Mouse (Mus musculus) cerebellum, adult 2 months (tissue): ENCODE data around the gene Zfp341. TPM values are rescaled to one million over a fixed set of nuclear protein-coding genes. Genes with fewer than 3 reads are reported as not detected.
A peak's percentile ranks its signal among the peaks of the same experiment; 100 is the strongest.

Experiments used
- DNase-seq, 2 experiments: peaks; one replicate each; pipeline ENCODE4 v3.0.0; 2021
- H3K27ac ChIP-seq: fragments of 200-500 bp; 2 replicates; pipeline ENCODE4 v1.5.1; 2012; ENCODE audit warnings: low read length, control low read depth, inconsistent platforms; ENCODE audit not compliant: insufficient read depth
- H3K27me3 ChIP-seq: fragments of 200-500 bp; 2 replicates; pipeline ENCODE4 v1.6.1; 2012; ENCODE audit warnings: inconsistent platforms, mild to moderate bottlenecking, low read length, moderate library complexity; ENCODE audit not compliant: control insufficient read depth, insufficient read depth
- H3K4me1 ChIP-seq: fragments of 200-500 bp; 2 replicates; pipeline ENCODE4 v1.6.1; 2011; ENCODE audit warnings: low read length; ENCODE audit not compliant: control insufficient read depth, insufficient read depth
- H3K4me3 ChIP-seq: fragments of 200-500 bp; replicated peaks from 2 replicates; pipeline ENCODE3; 2011; ENCODE audit warnings: mild to moderate bottlenecking, low read depth, low read length, control low read depth; ENCODE audit not compliant: insufficient read depth
- CTCF ChIP-seq: fragments of 200-500 bp; IDR thresholded peaks from 2 replicates; pipeline ENCODE4 v1.5.1; 2011; ENCODE audit warnings: low read depth, mild to moderate bottlenecking, control low read depth, low read length, moderate library complexity, borderline replicate concordance; ENCODE audit not compliant: insufficient read depth
- POLR2A ChIP-seq: fragments of 200-500 bp; IDR thresholded peaks from 2 replicates; pipeline ENCODE4 v1.6.1; 2011; ENCODE audit warnings: low read length, control low read depth, borderline replicate concordance; ENCODE audit not compliant: insufficient read depth
- WGBS: fragments of 180-500 bp; shearing (Covaris S2); methylation state at CpG from one replicate; pipeline ENCODE4 v1.1.7; 2018; 5-methylcytosine and 5-hydroxymethylcytosine counted together
- polyA plus RNA-seq: library from polyadenylated mRNA; depleted of rRNA; stranded (reverse); fragments of >200 nt; gene quantifications from 2 replicates; pipeline ENCODE4 v1.2.3, GENCODE M21; 2012

The Zfp341 gene
- polyA plus RNA-seq, 1 experiment: 11.5 TPM

DNA sequence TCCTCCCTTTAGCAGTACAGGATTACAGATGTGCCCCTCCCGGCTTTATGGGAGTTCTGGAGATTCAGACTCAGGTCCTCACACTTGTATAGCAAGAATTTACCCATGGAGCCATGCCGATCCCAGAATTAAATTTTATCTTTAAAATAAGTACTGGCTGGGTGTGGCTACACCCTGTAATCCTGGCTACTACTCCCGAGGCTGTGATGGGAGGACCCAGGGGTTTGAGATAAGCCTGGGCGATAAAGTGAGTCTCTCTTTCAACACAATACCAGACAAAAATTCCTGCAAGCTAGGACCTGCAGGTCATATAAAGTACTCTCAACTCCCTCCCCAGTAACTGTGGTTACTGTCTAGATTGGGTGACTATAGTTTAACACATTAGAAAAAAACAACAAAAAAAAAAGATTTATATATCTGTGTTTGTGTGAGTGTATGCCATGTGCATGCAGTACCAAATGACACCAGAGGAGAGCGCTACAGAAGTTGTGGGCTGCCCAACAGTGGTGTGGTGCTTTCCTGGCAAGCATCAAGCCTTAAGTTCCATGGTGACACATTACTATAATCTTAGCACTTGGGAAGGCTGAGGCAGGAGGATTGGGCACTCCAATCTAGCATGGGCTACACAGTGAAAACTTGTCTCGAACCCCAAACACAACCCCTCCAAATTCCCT lies 29.8 kb downstream of the Zfp341 start:
- no peak overlapping the region for H3K4me3 ChIP-seq
- H3K27me3 ChIP-seq: no peaks in the 10 kb centered on the region
- no peak overlapping the region for H3K27ac ChIP-seq
- WGBS: 94% methylated on average over 6 of the region's 6 CpGs
- DNase-seq: no peak
- H3K4me1 ChIP-seq: no peaks in the 10 kb centered on the region
- 0 out of 2 replicates have a peak, but pooled peaks have one; percentile 10 for TF ChIP-seq CTCF
- no peak for TF ChIP-seq POLR2A

DNA sequence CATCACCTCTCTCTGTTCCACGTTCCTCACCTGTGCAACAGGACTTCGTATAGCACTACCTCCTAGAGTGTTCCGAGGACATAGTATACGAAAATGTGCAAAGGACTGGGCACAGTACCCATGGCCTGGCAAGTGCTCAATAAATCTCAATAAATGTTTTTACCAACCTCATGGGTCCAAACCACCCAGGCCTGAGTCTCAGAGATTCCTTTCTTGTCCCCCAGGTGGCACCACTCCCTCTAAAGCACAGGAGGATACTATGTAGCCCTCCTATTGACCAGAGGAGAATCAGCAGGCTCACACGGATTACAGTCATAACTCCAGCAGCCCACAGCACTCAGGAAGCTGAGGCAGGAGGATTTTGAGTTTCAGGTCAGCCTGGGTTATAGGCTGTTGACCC lies 33.5 kb downstream of the Zfp341 start:
- no peaks in the 10 kb centered on the region for H3K4me1 ChIP-seq
- no peak overlapping the region for H3K4me3 ChIP-seq
- H3K27me3 ChIP-seq: no peaks in the 10 kb centered on the region
- TF ChIP-seq CTCF (peak; percentile 38; the same call in 1 of the 2 replicates), POLR2A (no peak)
- DNase-seq: peak in 1 of 2 experiments; percentile 33
- no peak overlapping the region for H3K27ac ChIP-seq
- WGBS: 78% methylated on average over 5 of the region's 5 CpGs

DNA sequence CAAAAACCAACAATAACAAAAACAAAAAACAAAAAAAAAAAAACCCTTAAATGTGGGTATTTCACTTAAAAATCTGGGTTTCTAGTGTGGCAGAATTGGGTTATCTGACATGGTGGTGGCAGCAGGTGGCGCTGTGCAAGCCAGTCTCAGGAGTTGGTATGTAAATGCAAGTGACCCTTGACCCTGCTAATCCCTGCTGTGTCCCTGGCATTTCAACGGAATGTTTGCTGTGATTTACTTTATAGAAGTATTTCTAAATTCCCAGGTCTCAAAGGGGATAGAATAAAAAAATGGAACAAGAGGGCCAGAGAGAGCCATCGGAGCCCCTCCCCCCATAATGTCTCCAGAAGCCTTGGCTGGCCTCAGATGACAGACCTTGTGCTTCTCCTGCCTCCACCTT lies 35.0 kb downstream of the Zfp341 start:
- H3K4me3 ChIP-seq: no peak overlapping the region
- H3K27me3 ChIP-seq: no peaks in the 10 kb centered on the region
- no peak overlapping the region for H3K27ac ChIP-seq
- no peak for DNase-seq
- WGBS: 25% methylated on average over 3 of the region's 3 CpGs
- H3K4me1 ChIP-seq: no peaks in the 10 kb centered on the region
- peak; percentile 58; the same call in 1 of the 2 replicates for TF ChIP-seq CTCF
- no peak for TF ChIP-seq POLR2A

DNA sequence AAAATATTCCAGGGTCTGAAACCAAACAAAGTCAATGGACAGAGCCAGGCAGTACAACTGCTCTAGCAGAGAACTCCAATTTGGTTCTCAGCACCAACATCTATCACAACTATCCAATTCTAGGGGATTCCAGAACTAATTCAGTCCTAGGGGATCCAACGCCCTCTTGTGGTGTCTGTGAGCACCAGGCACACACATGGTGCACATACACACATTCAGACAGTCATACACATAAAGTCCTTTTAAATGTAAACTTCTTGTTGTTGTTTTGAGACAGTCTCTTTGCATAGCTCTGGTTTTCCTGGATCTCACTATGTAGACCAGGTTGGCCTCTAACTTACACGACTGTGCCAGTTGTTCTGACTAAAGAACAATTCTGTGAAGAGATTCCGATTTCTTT lies 37.3 kb downstream of the Zfp341 start:
- Histone ChIP-seq H3K4me1 (no peaks in the 10 kb centered on the region), H3K27me3 (no peaks in the 10 kb centered on the region), H3K4me3 (no peak overlapping the region), H3K27ac (no peak overlapping the region)
- WGBS: 63% methylated on average over 3 of the region's 3 CpGs
- TF ChIP-seq POLR2A: no peak
- TF ChIP-seq CTCF: no peak
- no peak for DNase-seq

DNA sequence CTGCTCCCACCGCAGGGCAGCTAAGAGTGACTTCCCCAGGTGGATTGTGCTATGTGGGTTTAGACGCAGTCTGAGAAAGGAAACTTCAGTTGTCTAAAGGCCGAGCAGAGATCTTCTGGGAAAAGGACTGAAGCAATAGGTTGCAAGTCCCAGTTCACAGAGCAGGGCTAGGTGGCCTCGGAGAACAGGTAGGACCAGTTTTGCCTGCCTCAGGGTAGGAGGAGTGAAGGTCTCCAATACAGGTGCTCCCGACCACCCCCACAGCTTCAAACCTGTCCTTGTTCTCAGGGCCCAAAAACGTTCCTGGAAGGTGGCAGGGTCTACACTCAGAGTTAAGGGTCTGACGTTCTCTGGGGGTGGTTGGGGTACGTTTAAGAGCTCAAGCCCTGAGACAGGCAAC lies 38.3 kb downstream of the Zfp341 start, which contains the start of gene Chmp4b:
Chmp4b (plus strand) TSS at position 343 of the 400 bp plus-strand sequence.
- 59% methylated on average over 8 of the region's 8 CpGs for WGBS
- TF ChIP-seq CTCF (no peak), POLR2A (no peak)
- Histone ChIP-seq H3K27me3 (no peaks in the 10 kb centered on the region), H3K27ac (no peak within 1 kb of the TSS), H3K4me3 (no peak within 1 kb of the TSS), H3K4me1 (no peaks in the 10 kb centered on the region)
- DNase-seq: no peak

DNA sequence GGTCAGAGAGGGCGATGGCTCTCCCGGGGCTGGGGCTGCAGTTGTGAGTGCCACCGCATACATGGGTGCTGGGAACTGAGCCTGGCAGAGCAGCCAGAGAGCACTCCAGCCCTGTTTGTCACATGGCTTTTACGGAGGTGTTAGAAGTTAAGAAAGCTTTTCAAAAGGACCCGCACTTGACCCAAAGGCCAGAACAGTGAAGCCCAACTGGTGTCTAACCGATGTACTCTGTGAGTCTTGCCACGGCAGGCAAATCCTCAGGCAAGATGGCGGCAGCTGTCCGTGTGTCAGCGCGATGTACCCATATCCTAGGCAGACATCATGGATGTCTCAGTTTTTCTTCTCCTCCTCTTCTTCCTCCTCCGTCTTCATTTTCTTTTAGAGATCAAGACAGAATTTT lies 41.9 kb downstream of the Zfp341 start:
- 95% methylated on average over 12 of the region's 12 CpGs for WGBS
- DNase-seq: no peak
- Histone ChIP-seq H3K4me1 (peaks cover 8% of the 10 kb centered on the region; the same call in 1 of the 2 replicates), H3K27ac (no peak overlapping the region), H3K27me3 (no peaks in the 10 kb centered on the region), H3K4me3 (no peak overlapping the region)
- TF ChIP-seq POLR2A: no peak
- TF ChIP-seq CTCF: no peak

DNA sequence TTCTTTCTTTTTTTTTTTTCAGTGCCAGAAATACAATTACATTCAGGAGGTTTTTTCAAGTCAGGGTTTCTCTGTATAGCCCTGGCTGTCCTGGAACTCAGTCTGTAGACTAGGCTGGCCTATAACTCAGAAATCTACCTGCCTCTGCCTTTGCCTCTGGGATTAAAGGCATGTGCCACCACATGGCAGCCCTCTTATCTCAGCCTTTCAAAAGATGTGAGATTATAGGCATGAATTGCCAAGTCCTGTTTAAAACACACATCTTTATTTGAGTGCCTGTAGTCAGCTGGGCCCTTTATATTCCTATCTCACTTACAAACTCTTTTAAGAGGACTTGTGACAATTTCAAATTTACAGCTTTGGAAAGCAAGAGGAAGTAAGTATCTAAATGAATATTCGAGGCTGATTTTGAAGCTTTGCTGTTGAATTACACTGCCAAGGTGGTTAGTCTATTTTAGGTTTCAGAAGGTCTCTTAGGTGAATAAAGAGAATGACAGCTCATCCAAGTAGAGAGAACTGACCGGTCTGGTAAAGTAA lies 42.8 kb downstream of the Zfp341 start:
- Histone ChIP-seq H3K27me3 (no peaks in the 10 kb centered on the region), H3K27ac (no peak overlapping the region), H3K4me3 (no peak overlapping the region), H3K4me1 (peaks cover 13% of the 10 kb centered on the region; the same call in 1 of the 2 replicates)
- WGBS: 80% methylated on average over 2 of the region's 2 CpGs
- TF ChIP-seq CTCF (no peak), POLR2A (no peak)
- no peak for DNase-seq

DNA sequence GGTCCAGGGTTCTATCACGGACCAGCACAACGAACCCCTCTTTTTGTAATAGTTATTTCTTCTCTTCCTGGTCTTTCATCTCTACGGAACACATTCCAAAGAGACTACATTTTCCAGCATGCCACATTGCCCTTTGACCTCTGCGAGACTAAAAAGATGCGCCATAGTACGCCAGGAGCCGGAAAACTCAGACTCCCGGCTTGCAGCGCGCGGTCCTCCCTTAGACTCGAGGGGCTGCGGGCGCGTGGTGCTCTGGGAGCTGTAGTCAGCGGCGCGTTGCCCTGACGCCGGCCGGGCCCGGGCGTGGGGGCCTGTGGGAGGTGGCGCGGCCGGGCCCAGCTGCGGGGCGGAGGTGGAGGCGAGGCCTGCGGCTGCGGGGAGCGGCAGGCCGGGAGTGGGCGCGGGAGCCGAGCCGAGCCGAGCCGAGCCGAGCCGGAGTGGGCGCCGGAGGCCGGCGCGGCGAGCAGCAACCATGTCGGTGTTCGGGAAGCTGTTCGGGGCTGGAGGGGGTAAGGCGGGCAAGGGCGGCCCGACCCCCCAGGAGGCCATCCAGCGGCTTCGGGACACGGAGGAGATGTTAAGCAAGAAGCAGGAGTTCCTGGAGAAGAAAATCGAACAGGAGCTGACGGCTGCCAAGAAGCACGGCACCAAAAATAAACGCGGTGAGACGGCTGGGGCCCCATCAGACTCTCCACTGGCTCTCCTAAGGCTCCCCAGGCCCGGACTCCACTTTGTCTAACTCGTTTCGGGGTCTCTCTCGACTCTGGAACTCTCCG lies 43.8 kb downstream of the Zfp341 start:
- TF ChIP-seq CTCF (no peak), POLR2A (peak; percentile 36; the same call in 1 of the 2 replicates)
- no peaks in the 10 kb centered on the region for H3K27me3 ChIP-seq
- H3K27ac ChIP-seq: peak overlapping the region; percentile 56
- peak overlapping the region; percentile 98 for H3K4me3 ChIP-seq
- DNase-seq: peak; percentile 96 to 98
- under 1% methylated on average over 67 of the region's 67 CpGs for WGBS
- H3K4me1 ChIP-seq: peaks cover 13% of the 10 kb centered on the region; the same call in 1 of the 2 replicates
